Mouse (Mus musculus) left cerebral cortex, adult 8-10 months (tissue): Measurements from ENCODE around the gene Vps37c. TPM values are rescaled to one million over a fixed set of nuclear protein-coding genes. Genes with fewer than 3 reads are reported as not detected.

Experiments
- total RNA-seq, 4 experiments: library from RNA; stranded (reverse); gene quantifications; 2 replicates each; pipeline ENCODE4 v1.2.4; 2022

Vps37c gene
- total RNA-seq, 4 experiments from 2014 or later: 17.8 to 23.9 (median 20.9) TPM

Other genes starting within 250 kb of the Vps37c start
- gene Lrrc10b, start 231.3 kb upstream of the Vps37c start, total RNA-seq: 10 to 100 TPM; 49.9 to 67.8 (median 54.8) TPM
- 1 to 10 TPM; 1.0 to 3.1 (median 1.7) TPM for gene Ppp1r32, start 205.8 kb upstream of the Vps37c start, total RNA-seq
- gene Cpsf7, start 163.5 kb upstream of the Vps37c start, total RNA-seq: 10 to 100 TPM; 74.4 to 82.2 (median 78.3) TPM
- 10 to 100 TPM; 47.1 to 55.9 (median 51.2) TPM for gene Sdhaf2, start 162.6 kb upstream of the Vps37c start, total RNA-seq
- 10 to 100 TPM; 10.9 to 13.8 (median 12.9) TPM for gene Tmem216, start 132.5 kb upstream of the Vps37c start, total RNA-seq
- 10 to 100 TPM; 12.4 to 13.2 (median 12.8) TPM for gene Cyb561a3, start 111.6 kb upstream of the Vps37c start, total RNA-seq
- 10 to 100 TPM; 13.8 to 15.5 (median 14.5) TPM for gene Tmem138, start 111.4 kb upstream of the Vps37c start, total RNA-seq
- gene Ddb1, start 83.4 kb upstream of the Vps37c start, total RNA-seq: 100 to 1,000 TPM; 181 to 219 (median 206) TPM
- 10 to 100 TPM; 17.4 to 19.9 (median 19.3) TPM for gene Tkfc, start 83.1 kb upstream of the Vps37c start, total RNA-seq
- under 1 TPM; 0.39 to 0.77 (median 0.47) TPM for gene Vwce, start 54.5 kb upstream of the Vps37c start, total RNA-seq
- not detected for gene Pga5, start 10.7 kb upstream of the Vps37c start, total RNA-seq
- gene Cd5, start 50.3 kb downstream of the Vps37c start, total RNA-seq: under 1 TPM; 0.13 to 0.51 (median 0.43) TPM
- 1 to 10 TPM; 1.5 to 4.1 (median 2.2) TPM for gene Cd6, start 141.3 kb downstream of the Vps37c start, total RNA-seq
- gene Slc15a3, start 151.0 kb downstream of the Vps37c start, total RNA-seq: 10 to 100 TPM in 1 of 4 experiments, 1 to 10 TPM in 3; 1.2 to 11.7 (median 3.9) TPM
- gene Tmem132a, start 181.2 kb downstream of the Vps37c start, total RNA-seq: 100 to 1,000 TPM; 218 to 239 (median 228) TPM
- gene Tmem109, start 193.3 kb downstream of the Vps37c start, total RNA-seq: 10 to 100 TPM; 45.0 to 48.1 (median 45.5) TPM
- gene Prpf19, start 206.5 kb downstream of the Vps37c start, total RNA-seq: 100 to 1,000 TPM; 196 to 220 (median 207) TPM
- 1 to 10 TPM in 1 of 4 experiments, under 1 TPM in 1, not detected in 2; 0.19 to 1.5 TPM for gene Zp1, start 231.9 kb downstream of the Vps37c start, total RNA-seq
- under 1 TPM in 2 of 4 experiments, not detected in 2; 0.17 to 0.19 TPM for gene Ptgdr2, start 248.4 kb downstream of the Vps37c start, total RNA-seq